Mouse (Mus musculus) lung, adult 2 months (tissue): ENCODE data around the gene Grxcr1.

Experiments
- CTCF ChIP-seq: fragments of 200-500 bp; IDR thresholded peaks from 2 replicates; pipeline ENCODE4 v1.5.1; 2011; ENCODE audit warnings: mild to moderate bottlenecking, low read length, control low read depth; ENCODE audit not compliant: insufficient read depth
- POLR2A ChIP-seq: fragments of 200-500 bp; IDR thresholded peaks from 2 replicates; pipeline ENCODE4 v1.6.1; 2011; ENCODE audit warnings: low read depth, mild to moderate bottlenecking, control low read depth, low read length, borderline replicate concordance; ENCODE audit errors: extremely low read depth

DNA sequence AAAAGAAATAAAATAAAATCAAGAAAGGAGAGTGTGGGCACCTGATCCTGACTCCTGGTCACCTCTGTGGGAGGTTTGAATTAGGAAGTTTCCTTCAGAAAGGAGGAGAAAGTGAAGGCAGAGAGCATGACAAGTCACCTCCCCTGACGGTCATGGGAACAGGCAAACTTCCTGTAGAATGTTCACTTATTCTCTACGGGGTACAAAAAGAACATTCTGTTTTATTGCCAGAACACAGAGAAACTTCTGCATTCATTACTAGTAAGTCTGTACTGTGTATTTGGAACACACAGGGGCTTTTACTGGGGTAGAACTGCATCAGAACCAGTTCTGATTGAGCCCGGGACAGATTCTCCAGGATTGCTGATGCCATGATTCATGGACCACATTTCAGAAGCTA, 55.5 kb downstream of the Grxcr1 start:
- TF ChIP-seq CTCF (no peak), POLR2A (no peak)
